Mouse (Mus musculus): ENCODE results near the gene Zfp668. TPM values are rescaled to one million over a fixed set of nuclear protein-coding genes. Genes with fewer than 3 reads are reported as not detected.

Zfp668 gene
- polyA plus RNA-seq, 1 experiment = 31.7 TPM

DNA sequence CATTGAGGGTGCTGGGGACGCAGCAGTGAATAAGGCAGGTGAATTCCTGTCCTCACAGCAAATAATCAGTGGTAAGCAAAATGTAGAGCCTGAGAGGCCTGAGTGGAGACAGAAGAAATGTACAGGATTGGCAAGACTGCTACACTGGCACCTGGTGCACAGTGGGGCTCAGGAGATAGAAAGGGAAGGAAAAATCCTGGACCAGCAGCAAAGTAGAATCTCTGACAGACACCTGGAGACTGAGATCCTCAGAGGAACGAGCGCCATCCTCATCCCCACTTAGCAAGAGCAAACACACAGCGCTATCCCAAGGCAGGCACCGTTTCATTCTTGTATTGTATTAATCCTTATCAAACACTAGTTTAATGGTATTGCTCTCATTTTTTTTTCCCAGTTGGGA is 39.2 kb downstream of the Zfp668 start:
- DNase-seq (ENCODE audit: low read depth) = no peak
- TF ChIP-seq CTCF (IDR thresholded peaks at IDR 0.05; ENCODE audit: borderline replicate concordance, extremely low read depth, insufficient read depth, insufficient read length) (no peak), POLR2A (IDR thresholded peaks at IDR 0.05; ENCODE audit: borderline replicate concordance, extremely low read depth, insufficient read depth, insufficient read length, poor library complexity, severe bottlenecking) (no peak)

DNA sequence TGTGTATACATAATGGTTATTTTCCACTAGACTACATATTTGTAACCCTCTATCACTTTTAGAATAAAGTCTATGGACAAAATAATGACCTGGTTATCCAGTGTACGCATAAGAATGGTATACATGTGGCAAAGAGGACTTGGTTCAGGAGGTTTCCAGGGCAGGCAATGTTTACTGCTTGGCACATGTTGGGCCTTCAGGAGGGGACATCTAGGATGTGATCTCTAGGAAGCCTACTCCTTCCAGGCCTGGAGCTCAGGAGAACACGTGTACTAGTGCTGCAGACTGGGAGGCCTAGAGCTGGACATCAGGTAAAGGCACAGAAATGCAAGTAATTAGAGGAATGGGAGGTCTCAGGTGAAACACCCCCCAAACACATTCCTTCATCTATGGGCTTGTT is 41.1 kb downstream of the Zfp668 start:
- no peak for DNase-seq (ENCODE audit: low read depth)
- no peak for TF ChIP-seq POLR2A (IDR thresholded peaks at IDR 0.05; ENCODE audit: borderline replicate concordance, extremely low read depth, insufficient read depth, insufficient read length, poor library complexity, severe bottlenecking)
- TF ChIP-seq CTCF (IDR thresholded peaks at IDR 0.05; ENCODE audit: borderline replicate concordance, extremely low read depth, insufficient read depth, insufficient read length) = no peak

DNA sequence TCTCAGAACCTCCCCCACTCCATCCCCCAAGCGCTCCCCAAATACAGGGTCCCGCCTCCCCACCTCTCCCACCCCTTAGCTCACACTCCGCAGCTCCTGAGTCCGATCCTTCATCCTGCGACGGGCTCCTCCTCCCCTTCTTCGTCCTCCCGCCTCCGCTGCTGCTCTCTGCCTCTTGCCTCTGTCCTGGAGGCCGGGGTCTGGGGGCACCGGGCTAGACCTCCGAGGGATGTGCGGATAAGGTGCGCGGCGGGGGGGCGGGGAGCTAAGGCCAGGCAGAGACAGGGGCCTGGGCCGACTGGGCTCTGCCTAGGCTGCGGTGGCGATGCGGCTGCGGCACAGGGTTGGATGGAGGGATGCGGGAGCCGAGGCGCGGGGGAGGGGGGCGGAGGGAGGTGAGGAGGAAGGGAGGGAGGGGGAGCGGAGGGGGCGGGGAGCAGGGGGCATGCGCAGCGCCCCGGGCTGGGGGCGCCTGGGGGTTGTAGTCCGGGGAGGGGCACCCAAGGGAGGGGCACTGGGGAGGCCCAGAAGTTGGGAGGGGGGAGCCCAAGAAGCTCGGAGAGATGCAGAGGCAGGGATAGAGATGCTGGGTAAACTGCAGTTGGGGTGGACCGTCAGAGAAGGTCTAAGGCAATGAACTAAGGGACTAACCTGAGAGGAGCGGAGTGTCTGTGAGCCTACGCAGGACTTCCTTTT is 52.3 kb downstream of the Zfp668 start, which contains the start of the genes Stx4a and Stx1b:
Gene Stx4a, plus strand, starts transcription at position 119 of the 696 bp plus-strand sequence.
Gene Stx1b, minus strand, starts transcription at position 374 of the 696 bp plus-strand sequence.
- peak; percentile 90 for DNase-seq (ENCODE audit: low read depth)
- TF ChIP-seq CTCF (IDR thresholded peaks at IDR 0.05; ENCODE audit: borderline replicate concordance, extremely low read depth, insufficient read depth, insufficient read length) = no peak
- peak; percentile 36; the same call in 1 of the 2 replicates for TF ChIP-seq POLR2A (IDR thresholded peaks at IDR 0.05; ENCODE audit: borderline replicate concordance, extremely low read depth, insufficient read depth, insufficient read length, poor library complexity, severe bottlenecking)

DNA sequence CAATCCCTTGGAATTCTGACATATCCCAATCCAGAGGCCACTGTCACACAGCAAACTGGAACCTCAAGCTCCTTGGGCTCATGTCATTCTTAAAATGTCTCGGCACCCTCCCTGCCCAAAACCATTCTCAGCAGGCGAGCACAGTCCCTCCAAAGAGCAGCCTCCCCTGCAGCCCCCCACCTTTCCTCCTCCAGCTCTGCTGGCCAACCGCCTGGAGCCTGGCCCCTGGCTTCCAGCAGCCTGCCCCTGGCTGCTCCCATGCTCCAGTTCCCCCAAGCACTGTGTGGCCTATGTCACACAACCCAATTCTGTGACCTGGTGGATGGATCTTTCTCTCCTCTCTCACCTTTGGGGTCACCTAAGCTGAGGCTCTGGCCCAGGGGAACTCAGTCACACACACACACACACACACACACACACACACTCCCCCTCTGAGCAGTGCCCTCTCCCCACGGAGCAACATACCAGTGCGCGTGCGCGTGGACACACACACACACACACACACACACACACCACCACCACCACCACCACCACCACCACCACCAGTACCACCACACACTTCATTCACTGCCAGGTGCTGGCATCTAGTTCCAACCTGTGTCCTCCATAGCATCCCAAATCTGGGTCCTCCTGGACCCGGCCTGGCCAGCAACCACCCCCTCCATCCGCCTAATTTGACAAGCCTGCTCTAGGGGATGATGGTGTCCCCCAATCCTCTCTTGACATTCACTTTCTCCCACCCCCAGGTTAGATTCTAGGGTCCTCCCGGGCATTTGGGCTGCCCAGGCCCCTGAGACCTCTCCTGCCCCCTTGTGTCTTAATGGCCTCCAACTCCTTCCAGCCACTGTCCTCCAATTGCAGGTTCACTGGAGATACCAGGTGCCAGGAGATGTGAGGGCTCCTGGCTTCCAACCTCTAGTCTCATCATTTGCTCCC is 53.1 kb downstream of the Zfp668 start:
- TF ChIP-seq CTCF (IDR thresholded peaks at IDR 0.05; ENCODE audit: borderline replicate concordance, extremely low read depth, insufficient read depth, insufficient read length) (peak; percentile 9; the same call in 1 of the 2 replicates), POLR2A (IDR thresholded peaks at IDR 0.05; ENCODE audit: borderline replicate concordance, extremely low read depth, insufficient read depth, insufficient read length, poor library complexity, severe bottlenecking) (no peak)
- DNase-seq (ENCODE audit: low read depth) = no peak

DNA sequence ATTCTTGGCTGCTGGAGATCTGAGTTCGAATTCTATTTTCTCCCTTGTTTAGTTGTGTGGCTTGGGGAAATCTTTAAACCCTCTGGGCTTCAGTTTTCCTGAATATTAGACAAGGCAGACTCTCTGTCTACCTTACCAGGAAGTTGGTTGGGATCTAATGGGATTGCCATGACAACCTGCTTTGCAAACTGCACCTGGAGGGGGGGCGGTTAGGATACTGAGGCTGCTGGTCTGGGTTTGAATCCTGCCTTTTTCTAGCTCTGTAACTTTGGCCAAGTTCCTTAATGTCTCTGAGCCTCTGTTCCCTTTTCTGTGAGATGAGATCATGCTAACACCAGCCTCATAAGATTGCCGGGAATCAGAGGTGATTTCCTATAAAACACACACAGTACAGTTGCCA is 54.1 kb downstream of the Zfp668 start:
- no peak for DNase-seq (ENCODE audit: low read depth)
- TF ChIP-seq POLR2A (IDR thresholded peaks at IDR 0.05; ENCODE audit: borderline replicate concordance, extremely low read depth, insufficient read depth, insufficient read length, poor library complexity, severe bottlenecking) = no peak

DNA sequence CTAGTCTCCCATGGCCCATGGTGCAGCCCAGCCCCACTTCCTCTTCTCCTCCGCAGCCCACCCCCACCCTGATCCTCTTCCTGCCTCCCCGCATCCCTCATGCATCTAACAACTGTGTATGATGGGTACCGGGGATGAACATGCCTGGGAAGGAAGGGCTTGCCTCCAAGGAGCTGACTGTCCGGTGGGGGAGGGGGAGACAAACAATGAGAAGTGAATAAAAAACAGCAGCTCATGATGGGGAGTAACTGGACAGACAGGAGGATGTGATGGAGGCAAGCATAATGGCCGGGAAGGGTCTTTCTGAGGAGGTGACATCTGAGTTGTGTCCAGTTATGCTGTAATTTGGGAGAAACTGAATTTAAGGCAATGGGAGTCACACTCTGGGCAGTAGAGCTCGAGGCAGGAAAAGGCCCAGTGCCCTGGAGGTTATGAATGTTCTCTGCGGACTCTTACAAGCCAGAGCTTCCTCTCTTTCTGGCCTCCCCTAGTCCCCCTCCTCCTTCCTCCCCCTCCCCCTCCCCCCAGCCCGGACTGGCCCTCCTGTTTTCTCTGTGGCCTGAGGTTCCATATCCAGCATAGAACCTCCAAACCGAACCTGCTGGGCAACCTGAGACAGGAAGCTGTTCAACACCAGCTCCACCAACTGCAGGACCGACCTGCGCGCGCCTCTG is 55.7 kb downstream of the Zfp668 start:
- TF ChIP-seq POLR2A (IDR thresholded peaks at IDR 0.05; ENCODE audit: borderline replicate concordance, extremely low read depth, insufficient read depth, insufficient read length, poor library complexity, severe bottlenecking) (no peak), CTCF (IDR thresholded peaks at IDR 0.05; ENCODE audit: borderline replicate concordance, extremely low read depth, insufficient read depth, insufficient read length) (no peak)
- no peak for DNase-seq (ENCODE audit: low read depth)

DNA sequence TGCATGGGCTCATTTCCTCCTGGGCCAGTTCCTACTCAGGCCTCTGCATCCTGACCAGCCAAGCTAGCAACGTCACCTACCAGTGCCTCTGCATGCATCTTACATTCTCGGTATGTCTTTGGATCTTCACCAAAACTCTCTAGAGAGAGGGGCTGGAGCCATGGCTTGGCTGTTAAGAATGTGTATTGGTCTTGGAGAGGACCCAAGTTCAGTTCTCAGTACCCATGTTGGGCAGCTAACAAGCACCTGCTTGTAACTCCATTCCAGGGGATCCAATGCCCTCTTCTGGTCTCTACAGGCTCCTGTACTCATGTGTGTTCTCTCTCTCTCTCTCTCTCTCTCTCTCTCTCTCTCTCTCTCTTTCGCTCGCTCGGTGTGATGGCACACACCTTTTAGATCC is 58.9 kb downstream of the Zfp668 start:
- DNase-seq (ENCODE audit: low read depth) = no peak
- TF ChIP-seq CTCF (IDR thresholded peaks at IDR 0.05; ENCODE audit: borderline replicate concordance, extremely low read depth, insufficient read depth, insufficient read length) (no peak), POLR2A (IDR thresholded peaks at IDR 0.05; ENCODE audit: borderline replicate concordance, extremely low read depth, insufficient read depth, insufficient read length, poor library complexity, severe bottlenecking) (no peak)

DNA sequence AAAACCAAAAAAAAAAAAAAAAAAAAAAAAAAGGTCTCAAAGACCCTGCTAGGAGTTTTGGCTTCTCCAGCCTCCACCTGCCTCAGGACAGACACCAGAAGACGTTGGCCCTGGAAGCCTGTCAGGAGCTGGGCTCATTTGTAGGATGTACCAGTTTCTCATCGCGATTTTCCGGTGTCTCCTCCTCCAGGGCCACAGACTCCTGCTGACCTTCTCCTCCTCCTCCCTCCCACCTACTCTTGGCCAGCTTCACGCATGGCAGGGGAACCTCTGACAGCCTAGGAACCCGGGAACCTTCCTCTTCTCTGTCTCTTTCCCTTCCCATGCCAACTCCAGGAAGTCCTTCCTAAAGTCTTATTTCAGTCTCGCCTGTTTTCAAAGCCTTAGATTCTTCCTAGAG is 59.6 kb downstream of the Zfp668 start:
- TF ChIP-seq CTCF (IDR thresholded peaks at IDR 0.05; ENCODE audit: borderline replicate concordance, extremely low read depth, insufficient read depth, insufficient read length) (no peak), POLR2A (IDR thresholded peaks at IDR 0.05; ENCODE audit: borderline replicate concordance, extremely low read depth, insufficient read depth, insufficient read length, poor library complexity, severe bottlenecking) (no peak)
- DNase-seq (ENCODE audit: low read depth) = no peak

DNA sequence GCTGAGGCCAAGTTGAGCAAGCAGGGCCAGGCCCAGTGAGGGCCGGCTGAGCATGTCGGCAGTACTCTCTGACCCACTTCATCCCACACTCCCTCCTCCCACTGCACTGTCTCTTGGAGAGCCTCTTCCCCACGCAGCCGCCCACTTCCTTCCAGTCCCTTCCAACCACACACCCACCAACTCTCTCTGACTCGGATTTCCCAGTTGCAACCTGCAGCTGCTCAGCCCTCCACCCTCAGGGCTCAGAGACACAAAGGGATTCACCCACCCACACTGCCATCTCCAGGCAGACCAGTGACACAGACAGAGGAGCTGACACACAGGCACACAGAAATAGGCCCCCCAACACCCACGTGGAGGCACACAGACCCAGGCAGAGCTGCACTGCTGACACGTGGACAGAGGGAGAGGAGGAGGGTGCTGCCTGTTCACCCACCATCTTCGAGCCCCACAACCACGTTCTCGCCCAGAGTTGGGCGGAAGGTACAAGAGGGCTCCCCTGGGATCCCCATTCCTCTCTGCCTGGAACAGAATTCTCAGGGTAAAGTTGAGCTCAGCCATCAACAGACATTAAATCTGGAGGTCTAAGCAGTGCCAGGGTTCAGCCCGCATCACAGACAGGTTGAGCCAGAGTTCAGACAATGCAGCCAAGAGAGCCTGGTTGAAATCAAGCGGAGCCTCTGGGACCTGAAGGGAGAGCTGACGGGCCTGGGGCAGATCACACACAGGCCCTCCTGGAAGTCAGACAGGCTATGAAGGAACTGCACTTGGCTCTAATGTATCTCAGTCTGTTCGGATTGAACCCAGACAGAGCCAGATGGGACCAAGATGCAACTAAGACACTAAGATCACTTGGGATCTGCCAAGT is 60.4 kb downstream of the Zfp668 start:
- no peak for DNase-seq (ENCODE audit: low read depth)
- TF ChIP-seq POLR2A (IDR thresholded peaks at IDR 0.05; ENCODE audit: borderline replicate concordance, extremely low read depth, insufficient read depth, insufficient read length, poor library complexity, severe bottlenecking) (no peak), CTCF (IDR thresholded peaks at IDR 0.05; ENCODE audit: borderline replicate concordance, extremely low read depth, insufficient read depth, insufficient read length) (no peak)

DNA sequence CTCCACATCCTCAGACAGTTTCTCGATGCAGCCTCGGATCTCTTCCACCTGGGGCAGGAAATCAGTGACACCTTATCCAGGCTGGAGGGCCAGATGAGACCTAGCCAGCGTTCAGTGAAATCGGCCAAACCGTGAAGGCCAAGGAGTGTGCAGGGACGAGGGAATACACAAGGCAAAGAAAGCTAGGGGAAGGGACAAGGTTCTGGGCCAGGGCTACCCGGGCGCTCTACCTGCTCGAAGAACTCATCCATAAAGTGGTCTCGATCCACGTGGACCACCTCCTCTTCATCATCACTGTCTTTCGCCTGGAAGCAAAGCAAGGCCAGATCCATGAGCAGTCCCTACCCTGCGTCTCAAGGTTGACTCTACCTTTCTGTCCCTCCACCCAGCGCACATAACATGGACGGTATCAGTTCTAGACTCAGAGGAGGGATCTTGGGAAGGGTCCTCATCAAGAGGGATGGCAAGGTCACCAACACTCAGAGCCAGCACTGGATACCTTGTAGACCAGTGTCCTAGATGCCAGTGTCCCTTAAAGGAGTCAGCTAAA is 61.4 kb downstream of the Zfp668 start:
- TF ChIP-seq POLR2A (IDR thresholded peaks at IDR 0.05; ENCODE audit: borderline replicate concordance, extremely low read depth, insufficient read depth, insufficient read length, poor library complexity, severe bottlenecking) (no peak), CTCF (IDR thresholded peaks at IDR 0.05; ENCODE audit: borderline replicate concordance, extremely low read depth, insufficient read depth, insufficient read length) (no peak)

More for the DNA sequence above, 61.4 kb downstream of the Zfp668 start:
- no peak for DNase-seq (ENCODE audit: low read depth)

Measured in brain, embryonic 14.5 days (tissue).